Mouse (Mus musculus) bone marrow macrophage, adult 2 months (primary cell): ENCODE data around the gene Nfs1.

ENCODE experiments used
- CTCF ChIP-seq: IDR thresholded peaks from 2 replicates; pipeline ENCODE4 v1.5.1; 2012; ENCODE audit warnings: low read depth, mild to moderate bottlenecking, low read length, moderate library complexity
- POLR2A ChIP-seq: IDR thresholded peaks from 2 replicates; pipeline ENCODE4 v1.6.1; 2012; ENCODE audit warnings: mild to moderate bottlenecking, low read depth, low read length, borderline replicate concordance

GRCm38 (mm10) chr2:156143953-156144724 lies at the start of gene Nfs1, which contains the start of gene Romo1:
- TF ChIP-seq CTCF, result no peak
- no peak; the same call in 1 of the 2 replicates for TF ChIP-seq POLR2A
